Mouse (Mus musculus): ENCODE measurements around the gene Unc5a.

Unc5a gene

GRCm38 (mm10) chr13:54948531-54949493, at the start of gene Unc5a:
Gene Unc5a, plus strand, starts transcription at chr13:54949411.
- no peak for DNase-seq (ENCODE audit: low spot score)

GRCm38 (mm10) chr13:54912053-54912452, 37.2 kb upstream of the Unc5a start:
- DNase-seq (ENCODE audit: low spot score): no peak

GRCm38 (mm10) chr13:54912894-54913621, 36.2 kb upstream of the Unc5a start:
- DNase-seq (ENCODE audit: low spot score): no peak

- no peak for DNase-seq (ENCODE audit: low spot score)
These were observed 32.6 kb upstream of the Unc5a start for GRCm38 (mm10) chr13:54916644-54917043.

- no peak for DNase-seq (ENCODE audit: low spot score)
These were observed 30.3 kb upstream of the Unc5a start for GRCm38 (mm10) chr13:54918910-54919309.

- no peak for DNase-seq (ENCODE audit: low spot score)
These were observed 29.5 kb upstream of the Unc5a start for GRCm38 (mm10) chr13:54919666-54920065.

- DNase-seq (ENCODE audit: low spot score): no peak
These were observed 27.5 kb upstream of the Unc5a start for GRCm38 (mm10) chr13:54921700-54922099.

GRCm38 (mm10) chr13:54923705-54924104, 25.5 kb upstream of the Unc5a start:
- DNase-seq (ENCODE audit: low spot score): no peak

- no peak for DNase-seq (ENCODE audit: low spot score)
These were observed 23.7 kb upstream of the Unc5a start for GRCm38 (mm10) chr13:54925466-54925865.

GRCm38 (mm10) chr13:54926654-54927053, 22.6 kb upstream of the Unc5a start:
- no peak for DNase-seq (ENCODE audit: low spot score)

- DNase-seq (ENCODE audit: low spot score): no peak
These were observed 19.1 kb upstream of the Unc5a start for GRCm38 (mm10) chr13:54930123-54930522.

- no peak for DNase-seq (ENCODE audit: low spot score)
These were observed 14.3 kb upstream of the Unc5a start for GRCm38 (mm10) chr13:54934873-54935272.

GRCm38 (mm10) chr13:54936173-54936572, 13.0 kb upstream of the Unc5a start:
- DNase-seq (ENCODE audit: low spot score): no peak

GRCm38 (mm10) chr13:54937885-54938284, 11.3 kb upstream of the Unc5a start:
- no peak for DNase-seq (ENCODE audit: low spot score)

- no peak for DNase-seq (ENCODE audit: low spot score)
These were observed 10.7 kb upstream of the Unc5a start for GRCm38 (mm10) chr13:54938493-54938892.

- no peak for DNase-seq (ENCODE audit: low spot score)
These were observed 4.6 kb upstream of the Unc5a start for GRCm38 (mm10) chr13:54944411-54945157.

GRCm38 (mm10) chr13:54945332-54945731, 3.9 kb upstream of the Unc5a start:
- no peak for DNase-seq (ENCODE audit: low spot score)

GRCm38 (mm10) chr13:54946406-54946805, 2.8 kb upstream of the Unc5a start:
- DNase-seq (ENCODE audit: low spot score): no peak

GRCm38 (mm10) chr13:54949592-54949991, 381 bp downstream of the Unc5a start:
- no peak for DNase-seq (ENCODE audit: low spot score)

GRCm38 (mm10) chr13:54950131-54950530, 920 bp downstream of the Unc5a start:
- DNase-seq (ENCODE audit: low spot score): no peak

- no peak for DNase-seq (ENCODE audit: low spot score)
These were observed 2.0 kb downstream of the Unc5a start for GRCm38 (mm10) chr13:54951166-54951565.

GRCm38 (mm10) chr13:54954745-54955144, 5.5 kb downstream of the Unc5a start:
- DNase-seq (ENCODE audit: low spot score): no peak
